Mouse (Mus musculus) left cerebral cortex, adult 11 months (tissue): ENCODE measurements around the gene Hdac4.
A peak's percentile ranks its signal among the peaks of the same experiment; 100 is the strongest.

ENCODE experiments used
- DNase-seq: peaks from one replicate; pipeline ENCODE4 v3.0.0; 2022; ENCODE audit warnings: low spot score

The Hdac4 gene

GRCm38 (mm10) chr1:92059571-92059970, 135.9 kb downstream of the Hdac4 start:
- DNase-seq, result no peak

- DNase-seq, result no peak
These were observed 136.6 kb downstream of the Hdac4 start for GRCm38 (mm10) chr1:92058731-92059425.

GRCm38 (mm10) chr1:92057068-92057467, 138.4 kb downstream of the Hdac4 start:
- DNase-seq, result peak; percentile 24

- no peak for DNase-seq
These were observed 140.3 kb downstream of the Hdac4 start for GRCm38 (mm10) chr1:92055149-92055548.

- DNase-seq, result no peak
These were observed 143.3 kb downstream of the Hdac4 start for GRCm38 (mm10) chr1:92052190-92052589.

GRCm38 (mm10) chr1:92051489-92052062, 143.9 kb downstream of the Hdac4 start:
- no peak for DNase-seq

GRCm38 (mm10) chr1:92050992-92051391, 144.5 kb downstream of the Hdac4 start:
- no peak for DNase-seq

GRCm38 (mm10) chr1:92050566-92050965, 144.9 kb downstream of the Hdac4 start:
- DNase-seq, result no peak

- no peak for DNase-seq
These were observed 146.8 kb downstream of the Hdac4 start for GRCm38 (mm10) chr1:92048415-92049354.

GRCm38 (mm10) chr1:92045671-92046070, 149.8 kb downstream of the Hdac4 start:
- DNase-seq, result no peak

- DNase-seq, result no peak
These were observed 150.6 kb downstream of the Hdac4 start for GRCm38 (mm10) chr1:92044868-92045267.

GRCm38 (mm10) chr1:92043989-92044388, 151.5 kb downstream of the Hdac4 start:
- DNase-seq, result no peak

- no peak for DNase-seq
These were observed 153.4 kb downstream of the Hdac4 start for GRCm38 (mm10) chr1:92042126-92042525.

GRCm38 (mm10) chr1:92041290-92041689, 154.2 kb downstream of the Hdac4 start:
- DNase-seq, result no peak

- no peak for DNase-seq
These were observed 156.8 kb downstream of the Hdac4 start for GRCm38 (mm10) chr1:92038714-92039113.

GRCm38 (mm10) chr1:92037039-92037438, 158.5 kb downstream of the Hdac4 start:
- DNase-seq, result no peak

- DNase-seq, result no peak
These were observed 159.7 kb downstream of the Hdac4 start for GRCm38 (mm10) chr1:92035770-92036169.

- no peak for DNase-seq
These were observed 161.3 kb downstream of the Hdac4 start for GRCm38 (mm10) chr1:92034247-92034646.

- no peak for DNase-seq
These were observed 162.0 kb downstream of the Hdac4 start for GRCm38 (mm10) chr1:92033463-92033862.

GRCm38 (mm10) chr1:92030541-92030940, 165.0 kb downstream of the Hdac4 start:
- no peak for DNase-seq

- DNase-seq, result no peak
These were observed 167.3 kb downstream of the Hdac4 start for GRCm38 (mm10) chr1:92028158-92028557.

GRCm38 (mm10) chr1:92026351-92026750, 169.1 kb downstream of the Hdac4 start:
- DNase-seq, result no peak

GRCm38 (mm10) chr1:92023906-92024305, 171.6 kb downstream of the Hdac4 start:
- no peak for DNase-seq
